Mouse (Mus musculus): ENCODE results near the gene Socs4. TPM values are rescaled to one million over a fixed set of nuclear protein-coding genes. Genes with fewer than 3 reads are reported as not detected.
A peak's percentile ranks its signal among the peaks of the same experiment; 100 is the strongest.

Socs4 gene
- polyA plus RNA-seq, 1 experiment, result 3.5 TPM

DNA sequence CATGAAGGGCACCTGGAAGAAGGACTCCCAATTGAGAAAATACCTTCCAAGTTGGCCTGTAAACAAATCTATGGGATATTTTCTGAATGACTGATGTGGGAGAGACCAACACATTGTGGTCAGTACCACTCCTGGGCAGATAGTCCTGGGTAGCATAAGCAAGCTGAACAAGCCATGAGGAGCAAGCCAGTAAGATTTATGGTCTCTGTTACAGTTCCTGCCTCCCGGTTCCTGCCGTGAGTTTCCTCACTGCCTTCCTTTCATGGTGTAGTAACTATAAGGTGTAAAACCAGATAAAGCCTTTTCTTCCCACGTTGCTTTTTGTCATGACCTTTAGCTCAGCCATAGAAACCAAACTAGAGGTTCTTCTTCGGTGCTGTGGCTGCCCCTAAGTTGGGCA lies 39.4 kb upstream of the Socs4 start:
- DNase-seq, result no peak
- 83% methylated on average over 4 of the region's 4 CpGs for WGBS
- no peaks in the 10 kb centered on the region for H3K4me1 ChIP-seq (ENCODE audit: control insufficient read depth, insufficient read depth, low read length)
- H3K4me3 ChIP-seq (ENCODE audit: insufficient read depth, low read depth, low read length), result no peak overlapping the region
- no peak for TF ChIP-seq CTCF (conservative IDR thresholded peaks at IDR 0.05; ENCODE audit: insufficient read depth, insufficient read length, low read depth, low read length)
- no peak for TF ChIP-seq POLR2A (IDR thresholded peaks at IDR 0.05; ENCODE audit: low read depth, low read length)
- H3K36me3 ChIP-seq (ENCODE audit: control insufficient read depth, insufficient read depth, low read length), result no peaks in the 10 kb centered on the region
- no peaks in the 10 kb centered on the region for H3K27me3 ChIP-seq (replicated peaks; ENCODE audit: control insufficient read depth, insufficient read depth, low read length)
- no peak overlapping the region for H3K27ac ChIP-seq (ENCODE audit: insufficient read depth, low read depth, low read length)

DNA sequence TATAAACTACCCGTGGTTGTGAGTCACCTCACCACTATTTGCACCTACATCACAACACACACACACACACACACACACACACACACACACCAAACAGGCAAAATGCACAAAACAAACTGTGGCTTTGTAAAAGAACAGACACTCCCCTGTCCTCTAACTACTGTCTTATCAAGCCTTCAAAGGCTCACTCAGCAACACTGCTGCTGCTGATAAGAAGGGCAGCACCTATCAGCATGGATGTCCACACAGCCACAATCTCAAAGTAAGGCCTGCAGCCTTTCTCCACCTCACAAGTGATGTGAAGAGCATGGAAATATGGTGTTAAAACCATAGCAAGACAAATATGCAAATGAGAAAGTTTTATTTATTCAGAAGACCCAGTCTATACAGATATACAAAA lies 36.1 kb upstream of the Socs4 start:
- H3K36me3 ChIP-seq (ENCODE audit: control insufficient read depth, insufficient read depth, low read length), result no peaks in the 10 kb centered on the region
- TF ChIP-seq POLR2A (IDR thresholded peaks at IDR 0.05; ENCODE audit: low read depth, low read length) (no peak), CTCF (conservative IDR thresholded peaks at IDR 0.05; ENCODE audit: insufficient read depth, insufficient read length, low read depth, low read length) (no peak)
- H3K27ac ChIP-seq (ENCODE audit: insufficient read depth, low read depth, low read length), result no peak overlapping the region
- DNase-seq, result no peak
- no peaks in the 10 kb centered on the region for H3K27me3 ChIP-seq (replicated peaks; ENCODE audit: control insufficient read depth, insufficient read depth, low read length)
- WGBS, result 89% methylated on average over 1 of the region's 1 CpGs
- no peak overlapping the region for H3K4me3 ChIP-seq (ENCODE audit: insufficient read depth, low read depth, low read length)
- H3K4me1 ChIP-seq (ENCODE audit: control insufficient read depth, insufficient read depth, low read length), result no peaks in the 10 kb centered on the region

DNA sequence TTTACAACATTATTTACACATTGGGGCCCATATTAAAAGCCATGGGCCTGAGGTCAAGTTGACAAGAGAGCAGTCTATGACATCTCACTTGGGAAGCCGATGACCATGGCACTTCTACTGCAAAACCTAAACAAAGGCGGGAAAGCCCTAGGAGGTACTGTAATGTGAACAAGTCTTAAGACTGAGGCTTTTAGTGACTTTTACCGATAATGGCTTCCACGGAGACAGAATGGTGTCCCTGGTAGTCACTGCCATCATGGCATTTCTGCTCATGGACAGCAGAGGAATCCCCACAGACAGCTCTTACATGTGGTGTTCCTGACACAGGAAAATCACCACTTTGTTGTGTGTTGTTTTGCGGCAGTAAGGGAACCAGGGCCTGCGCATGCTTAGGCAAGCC lies 35.7 kb upstream of the Socs4 start:
- no peak overlapping the region for H3K4me3 ChIP-seq (ENCODE audit: insufficient read depth, low read depth, low read length)
- DNase-seq, result no peak
- no peaks in the 10 kb centered on the region for H3K36me3 ChIP-seq (ENCODE audit: control insufficient read depth, insufficient read depth, low read length)
- H3K27ac ChIP-seq (ENCODE audit: insufficient read depth, low read depth, low read length), result no peak overlapping the region
- no peaks in the 10 kb centered on the region for H3K4me1 ChIP-seq (ENCODE audit: control insufficient read depth, insufficient read depth, low read length)
- TF ChIP-seq CTCF (conservative IDR thresholded peaks at IDR 0.05; ENCODE audit: insufficient read depth, insufficient read length, low read depth, low read length), result no peak
- no peak for TF ChIP-seq POLR2A (IDR thresholded peaks at IDR 0.05; ENCODE audit: low read depth, low read length)
- H3K27me3 ChIP-seq (replicated peaks; ENCODE audit: control insufficient read depth, insufficient read depth, low read length), result no peaks in the 10 kb centered on the region
- WGBS, result 96% methylated on average over 6 of the region's 6 CpGs

DNA sequence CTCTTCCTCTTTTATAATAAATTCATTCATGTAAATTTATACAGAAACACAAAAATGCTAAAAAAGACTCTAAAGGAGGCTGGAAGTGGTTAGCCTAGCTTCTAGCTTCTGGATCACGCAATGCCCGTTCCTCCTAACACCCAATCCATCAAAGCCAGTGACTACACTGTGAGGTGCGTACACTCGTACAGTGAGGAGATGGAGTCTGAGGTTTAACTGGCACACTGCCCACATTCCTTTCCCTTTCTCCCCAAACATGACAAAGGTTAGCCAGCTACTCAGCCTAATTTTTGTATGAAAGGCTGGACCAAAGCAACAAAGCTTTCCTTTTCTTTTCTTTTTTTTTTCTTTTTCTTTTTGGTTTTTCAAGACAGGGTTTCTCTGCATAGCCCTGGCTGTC lies 34.0 kb upstream of the Socs4 start:
- 39% methylated on average over 4 of the region's 4 CpGs for WGBS

DNA sequence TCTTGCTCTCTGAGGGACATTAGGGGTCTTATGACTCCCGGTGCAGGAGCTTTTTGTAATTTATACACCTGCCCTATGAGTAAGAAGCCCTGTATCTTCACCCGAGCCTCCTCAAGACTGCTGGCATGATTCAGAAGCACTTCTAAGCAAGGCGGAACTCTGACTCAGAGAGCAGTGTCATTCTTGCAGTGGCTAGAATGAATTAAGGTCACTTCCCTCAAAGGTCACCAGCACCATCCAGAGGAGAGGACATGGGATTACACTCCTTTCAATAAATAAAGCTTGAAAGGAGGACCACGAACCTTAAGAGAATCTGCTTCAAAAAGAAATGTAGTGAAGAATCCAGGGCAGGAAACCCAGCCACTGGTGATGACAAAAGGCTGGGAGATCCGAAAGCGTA lies 26.9 kb upstream of the Socs4 start:
- 74% methylated on average over 6 of the region's 6 CpGs for WGBS

More for the DNA sequence above, 34.0 kb upstream of the Socs4 start:
- H3K36me3 ChIP-seq (ENCODE audit: control insufficient read depth, insufficient read depth, low read length), result no peaks in the 10 kb centered on the region
- no peak overlapping the region for H3K27ac ChIP-seq (ENCODE audit: insufficient read depth, low read depth, low read length)
- no peaks in the 10 kb centered on the region for H3K27me3 ChIP-seq (replicated peaks; ENCODE audit: control insufficient read depth, insufficient read depth, low read length)
- peak; percentile 27 for DNase-seq
- TF ChIP-seq POLR2A (IDR thresholded peaks at IDR 0.05; ENCODE audit: low read depth, low read length) (no peak), CTCF (conservative IDR thresholded peaks at IDR 0.05; ENCODE audit: insufficient read depth, insufficient read length, low read depth, low read length) (no peak)
- H3K4me1 ChIP-seq (ENCODE audit: control insufficient read depth, insufficient read depth, low read length), result no peaks in the 10 kb centered on the region
- no peak overlapping the region for H3K4me3 ChIP-seq (ENCODE audit: insufficient read depth, low read depth, low read length)

DNA sequence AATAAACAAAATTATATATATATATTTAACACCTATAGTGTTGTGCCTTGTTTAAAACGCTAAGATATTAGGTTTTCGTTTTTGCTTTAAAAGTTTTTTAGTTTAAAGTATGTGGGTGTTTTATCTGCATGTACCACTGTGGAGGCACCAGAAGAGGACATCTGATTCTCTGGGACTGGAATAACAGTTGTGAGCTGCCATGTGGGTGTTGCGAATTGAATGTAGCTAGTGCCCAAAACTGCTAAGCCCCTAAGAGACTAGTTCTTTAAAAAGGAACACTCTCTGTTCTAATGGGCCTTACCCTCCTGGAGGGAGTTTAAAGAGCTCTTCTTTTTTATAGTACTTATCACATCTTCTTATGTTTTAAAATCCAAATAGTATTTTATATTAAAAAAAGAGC lies 11.9 kb upstream of the Socs4 start:
- no peak overlapping the region for H3K4me3 ChIP-seq (ENCODE audit: insufficient read depth, low read depth, low read length)
- WGBS, result 96% methylated on average over 3 of the region's 3 CpGs
- no peak overlapping the region for H3K27ac ChIP-seq (ENCODE audit: insufficient read depth, low read depth, low read length)
- no peaks in the 10 kb centered on the region for H3K27me3 ChIP-seq (replicated peaks; ENCODE audit: control insufficient read depth, insufficient read depth, low read length)
- TF ChIP-seq CTCF (conservative IDR thresholded peaks at IDR 0.05; ENCODE audit: insufficient read depth, insufficient read length, low read depth, low read length) (no peak), POLR2A (IDR thresholded peaks at IDR 0.05; ENCODE audit: low read depth, low read length) (no peak)
- no peaks in the 10 kb centered on the region for H3K4me1 ChIP-seq (ENCODE audit: control insufficient read depth, insufficient read depth, low read length)
- DNase-seq, result no peak
- no peaks in the 10 kb centered on the region for H3K36me3 ChIP-seq (ENCODE audit: control insufficient read depth, insufficient read depth, low read length)

More for the DNA sequence above, 26.9 kb upstream of the Socs4 start:
- Histone ChIP-seq H3K4me3 (ENCODE audit: insufficient read depth, low read depth, low read length) (no peak overlapping the region), H3K27ac (ENCODE audit: insufficient read depth, low read depth, low read length) (no peak overlapping the region), H3K27me3 (replicated peaks; ENCODE audit: control insufficient read depth, insufficient read depth, low read length) (no peaks in the 10 kb centered on the region), H3K36me3 (ENCODE audit: control insufficient read depth, insufficient read depth, low read length) (no peaks in the 10 kb centered on the region), H3K4me1 (ENCODE audit: control insufficient read depth, insufficient read depth, low read length) (no peaks in the 10 kb centered on the region)
- no peak for DNase-seq
- TF ChIP-seq CTCF (conservative IDR thresholded peaks at IDR 0.05; ENCODE audit: insufficient read depth, insufficient read length, low read depth, low read length) (no peak; the same call in 1 of the 2 replicates), POLR2A (IDR thresholded peaks at IDR 0.05; ENCODE audit: low read depth, low read length) (no peak)

DNA sequence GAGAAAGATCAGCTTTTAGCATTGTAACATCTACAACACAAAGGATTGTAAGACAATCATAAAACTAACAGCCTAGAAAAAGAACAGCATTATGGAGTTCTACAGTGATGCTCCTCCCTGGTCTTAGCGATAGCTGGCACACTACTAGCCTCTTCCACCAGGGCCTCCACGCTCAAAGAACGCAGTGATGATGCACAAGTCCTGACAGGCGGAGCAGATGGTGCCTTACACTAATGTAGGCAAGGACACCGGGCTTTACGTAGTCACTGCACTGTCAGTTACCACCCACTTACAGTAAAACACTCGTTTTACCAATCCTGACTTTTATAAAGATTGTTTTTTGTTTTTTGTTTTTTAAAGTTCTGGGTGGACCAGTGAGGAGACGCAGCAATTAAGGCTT lies 10.9 kb upstream of the Socs4 start:
- H3K4me3 ChIP-seq (ENCODE audit: insufficient read depth, low read depth, low read length), result no peak overlapping the region
- no peak overlapping the region for H3K27ac ChIP-seq (ENCODE audit: insufficient read depth, low read depth, low read length)
- 95% methylated on average over 8 of the region's 8 CpGs for WGBS
- no peak for DNase-seq
- H3K27me3 ChIP-seq (replicated peaks; ENCODE audit: control insufficient read depth, insufficient read depth, low read length), result no peaks in the 10 kb centered on the region
- H3K36me3 ChIP-seq (ENCODE audit: control insufficient read depth, insufficient read depth, low read length), result no peaks in the 10 kb centered on the region
- no peaks in the 10 kb centered on the region for H3K4me1 ChIP-seq (ENCODE audit: control insufficient read depth, insufficient read depth, low read length)
- TF ChIP-seq POLR2A (IDR thresholded peaks at IDR 0.05; ENCODE audit: low read depth, low read length) (no peak), CTCF (conservative IDR thresholded peaks at IDR 0.05; ENCODE audit: insufficient read depth, insufficient read length, low read depth, low read length) (no peak)

DNA sequence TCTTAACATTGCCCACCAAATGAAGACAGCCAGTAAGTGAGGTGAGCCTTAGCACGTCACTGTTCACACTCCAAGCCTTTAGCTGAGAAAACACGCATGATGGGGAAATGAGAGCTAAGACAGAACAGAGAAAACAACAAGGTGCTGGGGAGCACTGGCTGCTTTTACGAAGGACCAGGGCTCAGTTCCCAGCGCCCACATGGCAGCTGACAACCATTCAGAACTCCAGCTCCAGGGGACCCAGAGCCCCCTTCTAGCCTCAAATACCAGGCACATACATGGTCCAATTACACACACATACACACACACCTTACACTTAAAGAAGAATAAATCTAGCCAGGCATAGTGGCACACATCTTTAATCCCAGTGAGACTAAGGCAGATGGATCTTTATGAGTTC lies 7.7 kb upstream of the Socs4 start:
- Histone ChIP-seq H3K4me1 (ENCODE audit: control insufficient read depth, insufficient read depth, low read length) (no peaks in the 10 kb centered on the region), H3K4me3 (ENCODE audit: insufficient read depth, low read depth, low read length) (no peak overlapping the region), H3K36me3 (ENCODE audit: control insufficient read depth, insufficient read depth, low read length) (no peaks in the 10 kb centered on the region), H3K27ac (ENCODE audit: insufficient read depth, low read depth, low read length) (no peak overlapping the region), H3K27me3 (replicated peaks; ENCODE audit: control insufficient read depth, insufficient read depth, low read length) (no peaks in the 10 kb centered on the region)
- no peak for DNase-seq
- no peak for TF ChIP-seq CTCF (conservative IDR thresholded peaks at IDR 0.05; ENCODE audit: insufficient read depth, insufficient read length, low read depth, low read length)
- no peak for TF ChIP-seq POLR2A (IDR thresholded peaks at IDR 0.05; ENCODE audit: low read depth, low read length)
- 97% methylated on average over 4 of the region's 4 CpGs for WGBS

All from kidney, adult 2 months (tissue).